Mouse (Mus musculus): ENCODE results near the gene 2310002L09Rik. TPM values are rescaled to one million over a fixed set of nuclear protein-coding genes. Genes with fewer than 3 reads are reported as not detected.
"Not testable (repeated sequence)": the region's sequence is repeated elsewhere in the genome, so short reads cannot be mapped to it uniquely, and the experiment has no call there.

The 2310002L09Rik gene
- 0.40 and 1.7 TPM in 2 replicates for polyA plus RNA-seq (2015; fragmentation: Nextera tagmentation; extraction: Ambion mirVana)

DNA sequence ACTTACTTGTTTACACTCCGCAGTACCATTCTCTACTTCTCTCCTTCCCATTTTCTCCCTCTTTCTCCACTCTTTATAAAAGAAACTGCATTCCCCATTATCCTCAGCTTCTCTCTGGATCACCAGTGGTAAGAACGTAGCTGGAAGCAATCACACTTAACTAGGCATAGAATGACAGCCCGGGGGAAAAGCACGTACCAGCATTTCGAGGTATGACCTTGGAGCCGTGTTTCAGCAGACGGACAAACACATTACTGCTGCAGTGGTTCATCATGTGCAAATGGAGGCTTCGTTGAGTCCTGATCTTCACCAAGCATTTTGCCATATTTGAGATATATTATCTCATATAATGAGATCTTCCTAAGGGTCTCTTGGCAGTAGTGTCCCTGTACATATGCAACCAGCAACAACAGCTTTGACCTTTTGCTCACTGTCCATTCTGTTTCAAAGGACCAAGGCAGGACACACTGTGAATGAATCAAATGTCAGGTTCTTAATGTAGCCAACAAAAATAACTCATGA lies at the start of gene 2310002L09Rik:
TSS of gene 2310002L09Rik (minus strand) at position 472 of the 522 bp plus-strand sequence.
- Histone ChIP-seq H3K4me3 (replicated peaks) (no peak within 1 kb of the TSS), H3K36me3 (no peaks in the 10 kb centered on the region), H3K27ac (no peak within 1 kb of the TSS), H3K4me2 (no peak within 1 kb of the TSS), H3K4me1 (no peaks in the 10 kb centered on the region), H3K9ac (no peak within 1 kb of the TSS), H3K27me3 (no peaks in the 10 kb centered on the region), H3K9me3 (replicated peaks) (no peaks in the 10 kb centered on the region)
- 76% methylated on average over 8 of the region's 8 CpGs for WGBS
- no peak for ATAC-seq (replicated peaks; ENCODE audit: low FRiP score)

DNA sequence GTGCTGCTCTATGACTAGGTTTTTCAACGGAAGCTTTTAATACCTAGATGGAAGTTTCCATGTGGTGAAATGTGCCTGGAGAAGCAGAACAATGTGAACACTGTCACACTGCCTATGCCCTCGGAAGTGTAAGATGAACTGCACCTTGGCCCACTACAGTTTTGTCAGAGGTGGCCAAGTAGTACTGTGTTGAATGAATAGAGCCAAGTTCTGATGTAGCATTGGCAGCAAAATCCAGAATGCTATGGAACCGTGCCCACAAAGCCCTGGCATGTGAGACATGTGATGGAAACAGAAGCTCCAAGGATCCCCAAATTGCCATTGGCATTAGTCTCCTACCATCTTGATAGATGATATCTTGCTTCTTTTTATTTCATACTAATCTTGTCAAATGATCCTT lies 29.8 kb upstream of the 2310002L09Rik start:
- H3K27me3 ChIP-seq = no peaks in the 10 kb centered on the region
- H3K4me1 ChIP-seq = no peaks in the 10 kb centered on the region
- 90% methylated on average over 3 of the region's 3 CpGs for WGBS
- H3K9ac ChIP-seq = no peak overlapping the region
- H3K4me2 ChIP-seq = no peak overlapping the region
- H3K36me3 ChIP-seq = no peaks in the 10 kb centered on the region
- no peak overlapping the region for H3K27ac ChIP-seq
- ATAC-seq (replicated peaks; ENCODE audit: low FRiP score) = no peak
- H3K9me3 ChIP-seq (replicated peaks) = no peaks in the 10 kb centered on the region
- no peak overlapping the region for H3K4me3 ChIP-seq (replicated peaks)

DNA sequence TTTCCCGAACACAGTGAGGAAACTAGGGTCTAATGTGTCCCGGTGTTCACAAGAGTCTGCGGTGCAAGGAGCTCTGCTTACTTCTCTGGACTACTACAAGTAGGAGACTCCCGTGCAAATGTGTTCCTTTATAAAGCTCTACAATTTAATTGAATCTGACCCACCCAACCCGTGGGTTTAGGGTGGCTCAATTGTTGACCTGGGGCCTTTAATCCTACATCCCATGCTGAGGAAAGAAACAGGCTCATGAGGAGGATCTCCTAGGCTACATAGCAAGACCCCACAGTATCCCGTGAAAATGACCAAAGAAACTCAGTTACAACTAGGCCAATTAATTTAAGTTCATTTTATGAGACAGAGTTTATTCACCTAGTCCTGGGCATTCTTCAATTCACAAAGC lies 30.0 kb downstream of the 2310002L09Rik start, which contains the start of gene Gm11756:
TSS of gene Gm11756 (minus strand) at position 101 of the 400 bp plus-strand sequence.
- not testable (repeated sequence) for H3K4me2 ChIP-seq; H3K27me3 ChIP-seq; H3K4me1 ChIP-seq; ATAC-seq (replicated peaks; ENCODE audit: low FRiP score); H3K4me3 ChIP-seq (replicated peaks); H3K27ac ChIP-seq; H3K9ac ChIP-seq; H3K36me3 ChIP-seq; H3K9me3 ChIP-seq (replicated peaks)
- 87% methylated on average over 6 of the region's 6 CpGs for WGBS

DNA sequence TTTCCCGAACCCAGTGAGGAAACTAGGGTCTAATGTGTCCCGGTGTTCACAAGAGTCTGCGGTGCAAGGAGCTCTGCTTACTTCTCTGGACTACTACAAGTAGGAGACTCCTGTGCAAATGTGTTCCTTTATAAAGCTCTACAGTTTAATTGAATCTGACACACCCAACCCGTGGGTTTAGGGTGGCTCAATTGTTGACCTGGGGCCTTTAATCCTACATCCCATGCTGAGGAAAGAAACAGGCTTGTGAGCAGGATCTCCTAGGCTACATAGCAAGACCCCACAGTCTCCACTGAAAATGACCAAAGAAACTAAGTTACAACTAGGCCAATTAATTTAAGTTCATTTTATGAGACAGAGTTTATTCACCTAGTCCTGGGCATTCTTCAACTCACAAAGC lies 44.8 kb downstream of the 2310002L09Rik start, which contains the start of gene Gm13871:
TSS of gene Gm13871 (minus strand) at position 101 of the 400 bp plus-strand sequence.
- ATAC-seq (replicated peaks; ENCODE audit: low FRiP score); H3K27me3 ChIP-seq: not testable (repeated sequence)

DNA sequence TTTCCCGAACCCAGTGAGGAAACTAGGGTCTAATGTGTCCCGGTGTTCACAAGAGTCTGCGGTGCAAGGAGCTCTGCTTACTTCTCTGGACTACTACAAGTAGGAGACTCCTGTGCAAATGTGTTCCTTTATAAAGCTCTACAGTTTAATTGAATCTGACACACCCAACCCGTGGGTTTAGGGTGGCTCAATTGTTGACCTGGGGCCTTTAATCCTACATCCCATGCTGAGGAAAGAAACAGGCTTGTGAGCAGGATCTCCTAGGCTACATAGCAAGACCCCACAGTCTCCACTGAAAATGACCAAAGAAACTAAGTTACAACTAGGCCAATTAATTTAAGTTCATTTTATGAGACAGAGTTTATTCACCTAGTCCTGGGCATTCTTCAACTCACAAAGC lies 59.6 kb downstream of the 2310002L09Rik start, which contains the start of gene Gm11757:
TSS of gene Gm11757 (minus strand) at position 101 of the 400 bp plus-strand sequence.
- WGBS = no CpG with 5 or more reads among the region's 4 CpGs
- not testable (repeated sequence) for H3K4me2 ChIP-seq; H3K27me3 ChIP-seq; H3K9ac ChIP-seq; H3K36me3 ChIP-seq; H3K4me3 ChIP-seq (replicated peaks); H3K4me1 ChIP-seq; H3K27ac ChIP-seq; H3K9me3 ChIP-seq (replicated peaks); ATAC-seq (replicated peaks; ENCODE audit: low FRiP score)

More for the DNA sequence above, 44.8 kb downstream of the 2310002L09Rik start, which contains the start of gene Gm13871:
- H3K9me3 ChIP-seq (replicated peaks); H3K9ac ChIP-seq; H3K36me3 ChIP-seq; H3K4me2 ChIP-seq; H3K4me3 ChIP-seq (replicated peaks); H3K4me1 ChIP-seq; H3K27ac ChIP-seq: not testable (repeated sequence)
- no CpG with 5 or more reads among the region's 4 CpGs for WGBS

Other genes with a start within 250 kb of the 2310002L09Rik start
- gene Rasef, start 159.9 kb downstream of the 2310002L09Rik start, polyA plus RNA-seq (2015; fragmentation: Nextera tagmentation; extraction: Ambion mirVana) = 6.6 and 7.5 TPM in 2 replicates
- gene Gm11758, start 74.6 kb downstream of the 2310002L09Rik start, polyA plus RNA-seq (2015; fragmentation: Nextera tagmentation; extraction: Ambion mirVana) = not detected in 2 replicates
- gene Gm11757, start 59.7 kb downstream of the 2310002L09Rik start, polyA plus RNA-seq (2015; fragmentation: Nextera tagmentation; extraction: Ambion mirVana) = not detected in 2 replicates
- gene Gm13871, start 44.9 kb downstream of the 2310002L09Rik start, polyA plus RNA-seq (2015; fragmentation: Nextera tagmentation; extraction: Ambion mirVana) = not detected in 2 replicates
- not detected in 2 replicates for gene Gm11756, start 30.1 kb downstream of the 2310002L09Rik start, polyA plus RNA-seq (2015; fragmentation: Nextera tagmentation; extraction: Ambion mirVana)
- 1.4 and 1.6 TPM in 2 replicates for gene Frmd3, start 62.6 kb upstream of the 2310002L09Rik start, polyA plus RNA-seq (2015; fragmentation: Nextera tagmentation; extraction: Ambion mirVana)